Mouse (Mus musculus) G1E (cell line): ENCODE measurements around the gene Unc13d.

Experiments
- CTCF ChIP-seq: IDR thresholded peaks from 2 replicates; pipeline ENCODE4 v1.5.1; 2012; ENCODE audit warnings: low read depth, low read length, inconsistent platforms, mixed read lengths
- GATA1 ChIP-seq: IDR thresholded peaks from 2 replicates; pipeline ENCODE4 v1.6.1; 2012; ENCODE audit warnings: borderline replicate concordance, low read length, inconsistent platforms, mixed read lengths
- POLR2AphosphoS5 ChIP-seq: IDR thresholded peaks from 2 replicates; pipeline ENCODE4 v1.6.1; 2012; ENCODE audit warnings: low read depth, low read length, inconsistent platforms; ENCODE audit not compliant: insufficient replicate concordance
- TAL1 ChIP-seq: conservative IDR thresholded peaks from 2 replicates; pipeline ENCODE4 v1.6.1; 2012; ENCODE audit warnings: low read depth, low read length, inconsistent platforms, mixed read lengths

DNA sequence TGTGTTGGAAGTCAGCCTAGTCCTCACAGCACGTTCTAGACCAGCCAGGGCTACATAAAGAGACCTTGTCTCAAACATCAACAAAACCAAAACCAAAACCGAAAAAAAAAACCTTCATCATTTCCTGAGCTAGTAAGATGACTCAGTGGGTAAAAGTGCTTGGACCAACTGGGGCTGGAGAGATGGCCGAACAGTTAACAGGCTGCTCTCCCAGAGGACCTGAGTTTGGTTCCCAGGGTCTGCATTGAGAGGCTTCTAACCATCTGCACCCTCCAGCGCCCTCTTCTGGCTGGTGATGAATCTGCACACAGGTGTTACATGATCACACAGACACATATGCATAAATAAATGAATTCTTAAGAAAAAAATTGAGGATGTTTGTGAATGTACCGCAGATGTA lies 6.3 kb downstream of the Unc13d start:
- TF ChIP-seq CTCF = 0 out of 2 replicates have a peak, but pooled peaks have one; percentile 21
- no peak for TF ChIP-seq TAL1
- no peak for TF ChIP-seq GATA1
- TF ChIP-seq POLR2AphosphoS5 = no peak
